Mouse (Mus musculus) megakaryocyte-erythroid progenitor cell, adult 5 weeks (primary cell): ENCODE data around the gene Mrpl23. TPM values are rescaled to one million over a fixed set of nuclear protein-coding genes. Genes with fewer than 3 reads are reported as not detected.

ENCODE experiments used
- polyA plus RNA-seq: library from polyadenylated mRNA; stranded (reverse); fragments of >175 nt; gene quantifications from 2 replicates; pipeline ENCODE4 v1.2.3, GENCODE M21; 2012

Mrpl23 gene
- polyA plus RNA-seq = 11.7 and 15.7 TPM in 2 replicates

DNA sequence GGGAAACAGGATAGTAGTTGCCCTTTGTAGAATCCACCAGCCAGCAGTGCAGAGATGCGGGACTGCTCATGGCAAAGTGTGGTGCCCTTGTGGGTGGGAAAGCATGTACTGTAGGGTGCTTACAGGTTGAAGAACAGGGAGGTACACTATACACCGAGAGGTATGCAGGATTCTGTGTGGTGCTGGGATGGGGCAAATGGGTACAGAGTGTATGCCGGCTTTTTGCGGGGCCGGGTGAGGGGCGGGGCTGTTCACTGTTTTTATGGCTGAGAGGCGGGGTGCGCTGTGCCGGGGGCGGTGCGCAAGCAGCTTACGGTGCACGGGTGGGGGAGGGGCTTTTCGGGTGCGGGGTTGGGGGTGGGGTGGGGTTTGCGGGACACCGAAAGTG, at the start of gene Mrpl23:
Gene Mrpl23, plus strand, starts transcription at position 16 of the 388 bp plus-strand sequence.

DNA sequence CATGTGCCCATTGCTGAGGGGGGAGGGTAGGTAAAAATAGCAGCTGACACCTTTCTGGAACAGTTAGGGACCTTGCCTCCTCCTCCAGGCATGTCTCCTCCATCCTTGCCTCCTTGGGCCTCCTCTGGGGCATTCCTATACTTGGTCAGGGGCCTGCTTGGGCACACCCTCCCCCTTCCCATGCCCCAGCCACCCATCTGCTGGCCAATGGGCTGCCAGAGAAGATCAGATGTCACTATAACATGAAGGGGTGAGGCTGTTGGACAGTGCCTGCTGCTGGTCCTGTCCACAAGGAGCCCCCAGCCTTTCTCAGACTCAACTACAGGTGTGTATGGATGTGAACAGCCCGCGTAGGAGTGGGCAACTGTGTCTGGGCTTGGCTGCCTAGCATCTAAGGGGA, 33.9 kb upstream of the Mrpl23 start, which contains the start of gene Tnnt3:
Gene Tnnt3, plus strand, starts transcription at position 262 of the 400 bp plus-strand sequence.

Other genes starting within 250 kb of the Mrpl23 start
- gene Krtap5-1, start 235.6 kb upstream of the Mrpl23 start, polyA plus RNA-seq = not detected in 2 replicates
- not detected in 2 replicates for gene Krtap5-4, start 229.1 kb upstream of the Mrpl23 start, polyA plus RNA-seq
- 2.5 and 2.6 TPM in 2 replicates for gene Ifitm10, start 158.9 kb upstream of the Mrpl23 start, polyA plus RNA-seq
- gene Gm49369, start 150.0 kb upstream of the Mrpl23 start, polyA plus RNA-seq = 62.1 and 84.1 TPM in 2 replicates
- 77.7 and 82.6 TPM in 2 replicates for gene Ctsd, start 144.6 kb upstream of the Mrpl23 start, polyA plus RNA-seq
- gene Syt8, start 97.8 kb upstream of the Mrpl23 start, polyA plus RNA-seq = not detected in 2 replicates
- gene Tnni2, start 90.9 kb upstream of the Mrpl23 start, polyA plus RNA-seq = 3.8 and 4.9 TPM in 2 replicates
- gene Lsp1, start 71.9 kb upstream of the Mrpl23 start, polyA plus RNA-seq = 82.2 and 95.3 TPM in 2 replicates
- gene Tnnt3, start 33.9 kb upstream of the Mrpl23 start, polyA plus RNA-seq = 0.41 and 1.3 TPM in 2 replicates
- 0.04 and 0.17 TPM in 2 replicates for gene Igf2, start 134.1 kb downstream of the Mrpl23 start, polyA plus RNA-seq
- not detected in 2 replicates for gene Gm49394, start 137.3 kb downstream of the Mrpl23 start, polyA plus RNA-seq
- gene Ins2, start 210.7 kb downstream of the Mrpl23 start, polyA plus RNA-seq = not detected in 2 replicates